Mouse (Mus musculus) thymus, adult 2 months (tissue): ENCODE measurements around the gene B4galt3. TPM values are rescaled to one million over a fixed set of nuclear protein-coding genes. Genes with fewer than 3 reads are reported as not detected.

Experiments
- DNase-seq: peaks from one replicate; pipeline ENCODE4 v3.0.0; 2021
- H3K27ac ChIP-seq: fragments of 200-500 bp; 2 replicates; pipeline ENCODE4 v1.5.1; 2012; ENCODE audit warnings: low read length, control low read depth; ENCODE audit not compliant: control insufficient read depth, insufficient read depth
- H3K27me3 ChIP-seq: fragments of 200-500 bp; 2 replicates; pipeline ENCODE4 v1.6.1; 2012; ENCODE audit warnings: mild to moderate bottlenecking, low read length, moderate library complexity, mixed read lengths; ENCODE audit not compliant: control insufficient read depth, insufficient read depth
- H3K36me3 ChIP-seq: fragments of 200-500 bp; 2 replicates; pipeline ENCODE4 v1.6.1; 2012; ENCODE audit warnings: mild to moderate bottlenecking, low read length, moderate library complexity; ENCODE audit not compliant: control insufficient read depth, insufficient read depth
- H3K4me1 ChIP-seq: fragments of 200-500 bp; replicated peaks from 2 replicates; pipeline ENCODE4 v1.6.1; 2012; ENCODE audit warnings: low read length; ENCODE audit not compliant: control insufficient read depth, insufficient read depth
- H3K4me3 ChIP-seq: fragments of 200-500 bp; 2 replicates; pipeline ENCODE4 v1.5.1; 2012; ENCODE audit warnings: mild to moderate bottlenecking, low read length, control low read depth, moderate library complexity; ENCODE audit not compliant: control insufficient read depth, insufficient read depth
- CTCF ChIP-seq: fragments of 200-500 bp; IDR thresholded peaks from 2 replicates; pipeline ENCODE4 v1.5.1; 2012; ENCODE audit warnings: mild to moderate bottlenecking, control low read depth, low read length, moderate library complexity, borderline replicate concordance; ENCODE audit not compliant: control insufficient read depth, poor library complexity, insufficient read depth; ENCODE audit errors: extremely low read depth
- POLR2A ChIP-seq: fragments of 200-500 bp; IDR thresholded peaks from 2 replicates; pipeline ENCODE4 v1.6.1; 2012; ENCODE audit warnings: mild to moderate bottlenecking, low read length, control low read depth, moderate library complexity; ENCODE audit not compliant: control insufficient read depth, poor library complexity, insufficient read depth; ENCODE audit errors: extremely low read depth
- WGBS: fragments of 180-500 bp; shearing (Covaris S2); methylation state at CpG from one replicate; pipeline ENCODE4 v1.1.7; 2018; 5-methylcytosine and 5-hydroxymethylcytosine counted together
- polyA plus RNA-seq: library from polyadenylated mRNA; depleted of rRNA; stranded (reverse); fragments of >200 nt; gene quantifications from 2 replicates; pipeline ENCODE4 v1.2.3, GENCODE M21; 2012

B4galt3 gene
- polyA plus RNA-seq, 1 experiment = 98.9 TPM

DNA sequence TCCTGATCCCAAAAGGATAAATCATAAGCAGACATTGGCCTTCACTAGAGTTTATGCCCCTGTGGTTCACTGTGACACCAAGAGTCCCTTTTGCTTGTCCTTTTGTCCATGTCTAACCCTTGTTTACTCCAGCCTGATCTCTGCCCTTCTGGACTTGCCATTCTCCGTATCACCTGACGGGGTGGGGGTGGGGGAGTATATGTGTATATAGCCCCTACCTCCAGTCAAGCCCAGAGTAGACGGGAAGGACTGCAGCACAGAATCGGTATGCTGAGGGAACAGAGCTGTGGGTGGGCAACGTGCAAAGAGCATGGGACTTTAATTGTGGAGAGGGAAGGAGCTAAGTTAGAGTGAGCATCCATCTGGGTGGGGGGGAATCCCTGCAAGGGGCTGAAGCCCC, 45.3 kb upstream of the B4galt3 start, which contains the start of gene Apoa2:
Gene Apoa2, plus strand, starts transcription at position 198 of the 400 bp plus-strand sequence.
- TF ChIP-seq CTCF = no peak
- no peak for TF ChIP-seq POLR2A
- Histone ChIP-seq H3K36me3 (no peaks in the 10 kb centered on the region), H3K4me3 (no peak within 1 kb of the TSS), H3K27ac (no peak within 1 kb of the TSS), H3K27me3 (no peaks in the 10 kb centered on the region), H3K4me1 (peaks cover 13% of the 10 kb centered on the region)
- WGBS = 95% methylated on average over 5 of the region's 5 CpGs
- no peak for DNase-seq

- 51% methylated on average over 4 of the region's 4 CpGs for WGBS
- H3K36me3 ChIP-seq = no peaks in the 10 kb centered on the region
- DNase-seq = no peak
- no peak overlapping the region for H3K27ac ChIP-seq
- peaks cover 4% of the 10 kb centered on the region for H3K4me1 ChIP-seq
- no peak overlapping the region for H3K4me3 ChIP-seq
- no peak for TF ChIP-seq POLR2A
- TF ChIP-seq CTCF = no peak
- no peaks in the 10 kb centered on the region for H3K27me3 ChIP-seq
Measured at GRCm38 (mm10) chr1:171226780-171227179, 43.3 kb upstream of the B4galt3 start.

DNA sequence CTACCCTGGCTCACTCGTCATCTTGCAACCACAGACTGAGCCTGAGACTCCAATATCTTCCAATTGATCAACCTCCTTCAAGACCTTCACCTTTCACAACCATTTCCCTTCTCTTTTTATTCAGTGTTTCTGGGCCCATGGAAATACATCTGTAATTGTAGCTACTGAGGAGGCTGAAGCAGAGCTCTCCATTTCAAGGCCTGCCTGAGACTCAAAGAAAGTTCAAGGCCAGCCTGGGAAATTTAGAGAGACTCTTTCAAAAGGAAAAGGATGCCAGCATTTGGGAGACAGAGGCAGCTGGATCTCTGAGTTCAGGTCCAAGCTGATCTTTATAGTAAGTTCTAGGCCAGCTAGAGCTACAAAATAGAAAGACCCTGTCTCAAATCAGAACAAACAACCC, 42.2 kb upstream of the B4galt3 start:
- no peak for DNase-seq
- WGBS = 91% methylated on average over 1 of the region's 1 CpGs
- Histone ChIP-seq H3K27me3 (no peaks in the 10 kb centered on the region), H3K36me3 (no peaks in the 10 kb centered on the region), H3K27ac (no peak overlapping the region), H3K4me1 (peaks cover 2% of the 10 kb centered on the region; the same call in 1 of the 2 replicates), H3K4me3 (no peak overlapping the region)
- TF ChIP-seq POLR2A = no peak
- TF ChIP-seq CTCF = no peak

GRCm38 (mm10) chr1:171229750-171230149, 40.4 kb upstream of the B4galt3 start:
- H3K4me3 ChIP-seq = no peak overlapping the region
- peaks cover 4% of the 10 kb centered on the region; the same call in 1 of the 2 replicates for H3K4me1 ChIP-seq
- no peaks in the 10 kb centered on the region for H3K27me3 ChIP-seq
- DNase-seq = no peak
- peaks cover 7% of the 10 kb centered on the region for H3K36me3 ChIP-seq
- TF ChIP-seq POLR2A = no peak
- no peak for TF ChIP-seq CTCF
- 92% methylated on average over 6 of the region's 6 CpGs for WGBS
- H3K27ac ChIP-seq = no peak overlapping the region

DNA sequence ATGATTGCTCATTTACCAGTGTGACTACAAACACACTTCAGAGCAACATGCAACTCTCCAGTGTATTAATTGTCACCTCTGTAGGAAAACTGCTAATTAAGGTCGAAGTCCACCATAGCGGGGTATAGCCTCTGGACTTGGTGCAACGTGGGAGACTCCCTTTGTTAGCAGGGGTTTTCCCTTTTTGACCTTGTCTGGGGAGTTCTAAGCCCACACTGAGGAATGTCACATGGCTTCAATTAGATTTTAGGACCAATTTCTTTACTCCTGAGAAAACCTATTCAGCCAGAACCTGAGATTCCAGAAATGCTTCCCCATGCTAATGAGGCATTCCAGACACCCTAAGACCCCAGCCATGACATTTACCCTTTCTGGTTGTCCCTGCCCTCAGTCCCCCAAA, 39.9 kb upstream of the B4galt3 start:
- no peak overlapping the region for H3K4me3 ChIP-seq
- TF ChIP-seq CTCF = no peak
- TF ChIP-seq POLR2A = no peak
- peaks cover 11% of the 10 kb centered on the region for H3K36me3 ChIP-seq
- H3K4me1 ChIP-seq = peaks cover 4% of the 10 kb centered on the region; the same call in 1 of the 2 replicates
- WGBS = 94% methylated on average over 3 of the region's 3 CpGs
- no peaks in the 10 kb centered on the region for H3K27me3 ChIP-seq
- no peak overlapping the region for H3K27ac ChIP-seq
- DNase-seq = no peak

DNA sequence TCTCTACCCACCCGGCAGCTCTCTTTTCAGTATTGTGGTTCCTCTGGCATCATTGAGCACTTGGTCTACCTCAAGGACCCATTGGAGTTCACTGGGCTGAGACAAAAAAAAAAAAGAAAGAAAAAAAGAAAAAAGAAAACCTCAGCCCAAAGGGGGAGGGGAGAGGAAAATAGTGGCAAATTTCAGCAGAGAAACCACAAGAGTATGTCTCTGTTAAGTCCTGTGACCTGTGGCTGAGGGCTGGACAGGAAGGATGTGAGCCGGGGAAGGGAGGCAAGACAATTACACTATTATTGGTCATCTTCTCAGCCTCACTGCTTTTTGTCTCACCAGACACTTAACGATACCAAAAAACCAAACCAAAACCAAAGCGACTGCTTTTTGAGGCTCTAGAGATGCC, 38.3 kb upstream of the B4galt3 start:
- peaks cover 27% of the 10 kb centered on the region for H3K36me3 ChIP-seq
- WGBS = 7% methylated on average over 4 of the region's 4 CpGs
- TF ChIP-seq CTCF (no peak), POLR2A (no peak)
- no peak overlapping the region for H3K27ac ChIP-seq
- no peak overlapping the region for H3K4me3 ChIP-seq
- H3K27me3 ChIP-seq = no peaks in the 10 kb centered on the region
- H3K4me1 ChIP-seq = peaks cover 4% of the 10 kb centered on the region; the same call in 1 of the 2 replicates
- no peak for DNase-seq

GRCm38 (mm10) chr1:171232348-171232747, 37.8 kb upstream of the B4galt3 start:
- Histone ChIP-seq H3K4me1 (peaks cover 4% of the 10 kb centered on the region; the same call in 1 of the 2 replicates), H3K4me3 (no peak overlapping the region), H3K27me3 (no peaks in the 10 kb centered on the region), H3K36me3 (peaks cover 32% of the 10 kb centered on the region), H3K27ac (no peak overlapping the region)
- 58% methylated on average over 5 of the region's 5 CpGs for WGBS
- DNase-seq = no peak
- TF ChIP-seq CTCF (no peak), POLR2A (no peak)
